Mouse (Mus musculus) erythroblast, embryonic 14.5 days (primary cell): ENCODE measurements at regions not wholly inside any gene's neighbourhood (a gene's known extent, or its start where the extent isn't known, plus 50 kb on each side); places are given as distances from the start of the nearest gene placed in this dataset.

Source experiments
- GATA1 ChIP-seq: IDR thresholded peaks from 2 replicates; pipeline ENCODE4 v1.6.1; 2012; ENCODE audit warnings: low read length, inconsistent platforms, mixed read lengths
- TAL1 ChIP-seq: IDR thresholded peaks from 3 replicates; pipeline ENCODE4 v1.6.1; 2012; ENCODE audit warnings: low read length, inconsistent platforms, mixed read lengths

DNA sequence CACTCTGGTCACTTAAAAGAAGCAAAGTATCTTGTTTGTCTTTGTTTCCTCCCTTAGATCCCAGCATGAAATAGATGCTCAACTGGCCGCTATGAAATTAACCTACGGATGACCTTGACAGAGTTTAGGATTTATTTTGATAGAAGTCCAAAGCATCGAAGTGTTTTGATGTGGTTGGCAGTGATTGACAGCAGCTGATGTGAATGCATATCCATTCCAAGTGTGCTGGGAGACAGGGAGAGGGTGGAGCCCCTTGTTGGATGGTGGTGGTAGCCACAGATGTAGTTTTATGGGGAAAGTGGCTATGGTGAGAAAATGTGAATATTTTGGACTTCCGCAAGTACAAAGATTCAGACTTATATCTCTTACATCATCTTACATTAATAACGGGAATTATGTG lies 197.8 kb upstream of the Irx3 start:
- TF ChIP-seq GATA1 (no peak), TAL1 (no peak)
